Mouse (Mus musculus): ENCODE results near the gene Pgm5. TPM values are rescaled to one million over a fixed set of nuclear protein-coding genes. Genes with fewer than 3 reads are reported as not detected.

The Pgm5 gene
- polyA plus RNA-seq, 1 experiment from 2014 or later: 1.6 TPM

- no peaks in the 10 kb centered on the region for H3K27me3 ChIP-seq (ENCODE audit: control insufficient read depth, insufficient read depth, low read length)
- H3K4me2 ChIP-seq (ENCODE audit: low read depth): no peak overlapping the region
- no peak overlapping the region for H3K4me3 ChIP-seq (ENCODE audit: low read depth, low read length)
- DNase-seq (ENCODE audit: low spot score) (no peak), ATAC-seq (ENCODE audit: insufficient read depth, low FRiP score, low TSS enrichment) (no peak)
- WGBS: 78% methylated on average over 2 of the region's 2 CpGs
- no peak overlapping the region for H3K9ac ChIP-seq (ENCODE audit: low read length)
- 0 out of 2 replicates have a peak, but pooled peaks cover 2% of the 10 kb centered on the region for H3K4me1 ChIP-seq (ENCODE audit: control insufficient read depth, insufficient read depth, low read length)
- H3K27ac ChIP-seq (ENCODE audit: low read depth, low read length): no peak overlapping the region
- no peaks in the 10 kb centered on the region for H3K9me3 ChIP-seq (ENCODE audit: control insufficient read depth, low read length)
- no peaks in the 10 kb centered on the region for H3K36me3 ChIP-seq (ENCODE audit: control insufficient read depth, insufficient read depth, low read length)
These were observed 12.2 kb upstream of the Pgm5 start for GRCm38 (mm10) chr19:24873873-24874272.

- Histone ChIP-seq H3K9me3 (ENCODE audit: control insufficient read depth, low read length) (no peaks in the 10 kb centered on the region), H3K4me3 (ENCODE audit: low read depth, low read length) (peak overlapping the region; percentile 27), H3K36me3 (ENCODE audit: control insufficient read depth, insufficient read depth, low read length) (no peaks in the 10 kb centered on the region), H3K27ac (ENCODE audit: low read depth, low read length) (no peak overlapping the region), H3K4me2 (ENCODE audit: low read depth) (peak overlapping the region; percentile 56), H3K9ac (ENCODE audit: low read length) (0 out of 2 replicates have a peak overlapping the region, but pooled peaks have one; percentile 32), H3K4me1 (ENCODE audit: control insufficient read depth, insufficient read depth, low read length) (0 out of 2 replicates have a peak, but pooled peaks cover 2% of the 10 kb centered on the region), H3K27me3 (ENCODE audit: control insufficient read depth, insufficient read depth, low read length) (no peaks in the 10 kb centered on the region)
- WGBS: 21% methylated on average over 18 of the region's 18 CpGs
- peak; percentile 88 for DNase-seq (ENCODE audit: low spot score)
- ATAC-seq (ENCODE audit: insufficient read depth, low FRiP score, low TSS enrichment): peak; percentile 67; the same call in 1 of the 2 replicates
These were observed 9.5 kb upstream of the Pgm5 start for GRCm38 (mm10) chr19:24871037-24871635.

DNA sequence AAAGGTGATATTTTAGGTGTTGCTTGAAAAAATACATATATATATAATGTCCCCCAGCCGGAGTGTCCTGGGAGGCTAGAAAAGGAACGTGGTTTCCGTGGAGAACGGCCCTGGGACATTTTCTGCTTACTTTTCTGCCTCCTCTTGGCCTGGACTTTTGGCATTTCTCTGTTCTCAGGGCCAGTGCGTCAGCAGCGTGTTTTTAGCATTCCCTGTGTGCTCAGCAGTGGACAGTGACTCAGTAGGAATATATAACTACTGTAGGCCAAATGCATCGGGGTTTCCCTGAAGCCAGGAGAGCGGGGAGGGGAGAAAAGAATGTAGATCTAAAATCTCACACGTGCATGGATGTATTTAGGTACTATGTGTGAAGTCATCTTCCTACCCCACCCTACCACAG, 3.8 kb upstream of the Pgm5 start:
- Histone ChIP-seq H3K36me3 (ENCODE audit: control insufficient read depth, insufficient read depth, low read length) (no peaks in the 10 kb centered on the region), H3K9ac (ENCODE audit: low read length) (no peak overlapping the region), H3K4me2 (ENCODE audit: low read depth) (no peak overlapping the region), H3K27me3 (ENCODE audit: control insufficient read depth, insufficient read depth, low read length) (peaks cover 15% of the 10 kb centered on the region; the same call in 1 of the 2 replicates), H3K9me3 (ENCODE audit: control insufficient read depth, low read length) (no peaks in the 10 kb centered on the region), H3K4me3 (ENCODE audit: low read depth, low read length) (no peak overlapping the region), H3K4me1 (ENCODE audit: control insufficient read depth, insufficient read depth, low read length) (peaks cover 4% of the 10 kb centered on the region), H3K27ac (ENCODE audit: low read depth, low read length) (no peak overlapping the region)
- 88% methylated on average over 9 of the region's 9 CpGs for WGBS
- ATAC-seq (ENCODE audit: insufficient read depth, low FRiP score, low TSS enrichment) (no peak), DNase-seq (ENCODE audit: low spot score) (no peak)

GRCm38 (mm10) chr19:24861276-24861611, 411 bp downstream of the Pgm5 start:
- Histone ChIP-seq H3K9ac (ENCODE audit: low read length) (peak overlapping the region; percentile 52), H3K4me3 (ENCODE audit: low read depth, low read length) (peak overlapping the region; percentile 42), H3K36me3 (ENCODE audit: control insufficient read depth, insufficient read depth, low read length) (no peaks in the 10 kb centered on the region), H3K9me3 (ENCODE audit: control insufficient read depth, low read length) (no peaks in the 10 kb centered on the region), H3K27me3 (ENCODE audit: control insufficient read depth, insufficient read depth, low read length) (peaks cover 15% of the 10 kb centered on the region; the same call in 1 of the 2 replicates), H3K4me1 (ENCODE audit: control insufficient read depth, insufficient read depth, low read length) (peaks cover 4% of the 10 kb centered on the region), H3K4me2 (ENCODE audit: low read depth) (peak overlapping the region; percentile 69), H3K27ac (ENCODE audit: low read depth, low read length) (no peak overlapping the region)
- WGBS: 17% methylated on average over 13 of the region's 13 CpGs
- ATAC-seq (ENCODE audit: insufficient read depth, low FRiP score, low TSS enrichment): no peak
- no peak for DNase-seq (ENCODE audit: low spot score)

GRCm38 (mm10) chr19:24851456-24852315, 10.0 kb downstream of the Pgm5 start:
- ATAC-seq (ENCODE audit: insufficient read depth, low FRiP score, low TSS enrichment) (no peak), DNase-seq (ENCODE audit: low spot score) (peak; percentile 35)
- Histone ChIP-seq H3K9ac (ENCODE audit: low read length) (no peak overlapping the region), H3K4me2 (ENCODE audit: low read depth) (no peak overlapping the region), H3K4me1 (ENCODE audit: control insufficient read depth, insufficient read depth, low read length) (0 out of 2 replicates have a peak, but pooled peaks cover 5% of the 10 kb centered on the region), H3K27ac (ENCODE audit: low read depth, low read length) (no peak overlapping the region), H3K27me3 (ENCODE audit: control insufficient read depth, insufficient read depth, low read length) (no peaks in the 10 kb centered on the region), H3K4me3 (ENCODE audit: low read depth, low read length) (no peak overlapping the region), H3K36me3 (ENCODE audit: control insufficient read depth, insufficient read depth, low read length) (no peaks in the 10 kb centered on the region), H3K9me3 (ENCODE audit: control insufficient read depth, low read length) (no peaks in the 10 kb centered on the region)
- WGBS: 83% methylated on average over 21 of the region's 21 CpGs

- Histone ChIP-seq H3K4me1 (ENCODE audit: control insufficient read depth, insufficient read depth, low read length) (peaks cover 15% of the 10 kb centered on the region), H3K4me3 (ENCODE audit: low read depth, low read length) (no peak overlapping the region), H3K27ac (ENCODE audit: low read depth, low read length) (no peak overlapping the region), H3K4me2 (ENCODE audit: low read depth) (no peak overlapping the region), H3K36me3 (ENCODE audit: control insufficient read depth, insufficient read depth, low read length) (no peaks in the 10 kb centered on the region), H3K9me3 (ENCODE audit: control insufficient read depth, low read length) (no peaks in the 10 kb centered on the region), H3K9ac (ENCODE audit: low read length) (no peak overlapping the region), H3K27me3 (ENCODE audit: control insufficient read depth, insufficient read depth, low read length) (no peaks in the 10 kb centered on the region)
- DNase-seq (ENCODE audit: low spot score) (no peak), ATAC-seq (ENCODE audit: insufficient read depth, low FRiP score, low TSS enrichment) (no peak)
- 83% methylated on average over 2 of the region's 2 CpGs for WGBS
These were observed 12.8 kb downstream of the Pgm5 start for GRCm38 (mm10) chr19:24848844-24849243.

DNA sequence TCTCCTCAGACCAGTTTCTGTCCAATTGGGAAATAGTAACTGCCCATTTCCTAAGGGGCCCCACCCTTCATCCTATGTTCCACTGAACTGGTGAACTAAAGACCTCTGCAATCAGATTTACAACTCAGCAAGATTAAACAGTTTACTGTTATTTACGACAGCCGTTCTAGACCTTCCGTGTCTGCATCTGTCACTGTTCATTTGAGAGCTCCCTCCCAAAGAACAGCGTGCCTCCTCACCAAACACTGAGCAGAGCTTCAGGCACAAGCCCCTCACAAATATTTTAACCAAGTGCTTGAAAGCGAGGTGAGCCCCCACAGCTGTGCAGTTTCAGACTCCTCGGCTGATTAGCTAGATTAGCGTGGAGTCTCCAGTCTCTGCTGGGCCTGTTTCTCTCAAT, 13.3 kb downstream of the Pgm5 start:
- peaks cover 15% of the 10 kb centered on the region for H3K4me1 ChIP-seq (ENCODE audit: control insufficient read depth, insufficient read depth, low read length)
- no peaks in the 10 kb centered on the region for H3K9me3 ChIP-seq (ENCODE audit: control insufficient read depth, low read length)
- no peaks in the 10 kb centered on the region for H3K36me3 ChIP-seq (ENCODE audit: control insufficient read depth, insufficient read depth, low read length)
- WGBS: 14% methylated on average over 7 of the region's 7 CpGs
- H3K9ac ChIP-seq (ENCODE audit: low read length): no peak overlapping the region
- no peak for ATAC-seq (ENCODE audit: insufficient read depth, low FRiP score, low TSS enrichment)
- no peak overlapping the region for H3K4me2 ChIP-seq (ENCODE audit: low read depth)
- H3K27ac ChIP-seq (ENCODE audit: low read depth, low read length): no peak overlapping the region
- no peak overlapping the region for H3K4me3 ChIP-seq (ENCODE audit: low read depth, low read length)
- H3K27me3 ChIP-seq (ENCODE audit: control insufficient read depth, insufficient read depth, low read length): no peaks in the 10 kb centered on the region
- no peak for DNase-seq (ENCODE audit: low spot score)

- Histone ChIP-seq H3K4me3 (ENCODE audit: low read depth, low read length) (no peak overlapping the region), H3K9ac (ENCODE audit: low read length) (no peak overlapping the region), H3K4me2 (ENCODE audit: low read depth) (0 out of 2 replicates have a peak overlapping the region, but pooled peaks have one; percentile 0), H3K27me3 (ENCODE audit: control insufficient read depth, insufficient read depth, low read length) (no peaks in the 10 kb centered on the region), H3K9me3 (ENCODE audit: control insufficient read depth, low read length) (no peaks in the 10 kb centered on the region), H3K27ac (ENCODE audit: low read depth, low read length) (peak overlapping the region; percentile 67), H3K4me1 (ENCODE audit: control insufficient read depth, insufficient read depth, low read length) (peaks cover 15% of the 10 kb centered on the region), H3K36me3 (ENCODE audit: control insufficient read depth, insufficient read depth, low read length) (no peaks in the 10 kb centered on the region)
- 26% methylated on average over 7 of the region's 7 CpGs for WGBS
- ATAC-seq (ENCODE audit: insufficient read depth, low FRiP score, low TSS enrichment): peak; percentile 61; the same call in 1 of the 2 replicates
- peak; percentile 64 for DNase-seq (ENCODE audit: low spot score)
These were observed 16.6 kb downstream of the Pgm5 start for GRCm38 (mm10) chr19:24845007-24845546.

Data from neural tube, embryonic 11.5 days (tissue).